Mouse (Mus musculus): ENCODE measurements around the gene Fam19a2.

DNA sequence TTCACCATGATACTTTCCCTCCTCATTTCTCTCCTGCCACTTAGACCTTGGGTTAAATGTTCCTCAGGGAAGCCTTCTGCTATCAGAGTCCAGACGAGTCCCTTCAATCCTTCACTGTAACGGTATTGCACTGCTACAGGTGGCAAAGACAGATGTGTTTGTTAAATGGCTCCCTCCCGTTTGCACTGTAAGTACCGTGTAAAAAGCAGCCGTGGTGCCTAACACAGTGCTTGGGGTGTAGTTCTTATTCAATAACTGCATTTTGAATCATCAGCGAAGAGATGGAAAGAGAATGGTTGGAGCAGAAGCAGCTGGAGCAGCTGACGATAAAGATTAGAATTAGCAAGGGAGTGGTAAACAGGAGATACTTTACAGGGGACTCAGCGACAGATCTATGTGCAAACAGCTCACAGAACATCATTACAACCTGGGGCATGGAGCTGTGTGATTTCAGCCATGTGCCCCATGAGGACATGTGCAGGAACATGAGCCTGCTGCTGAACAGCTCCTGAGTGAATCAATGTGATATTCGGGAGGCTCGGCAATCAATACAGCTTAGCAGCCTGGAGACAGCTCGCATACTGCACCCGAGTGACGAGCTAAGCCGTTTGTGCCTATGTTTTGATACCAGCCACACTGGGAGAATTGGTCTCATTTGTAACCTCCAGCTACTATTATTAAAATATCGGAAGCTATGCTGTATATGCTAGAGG lies 103.5 kb downstream of the Fam19a2 start:
- TF ChIP-seq HCFC1 (IDR thresholded peaks at IDR 0.05; ENCODE audit: borderline replicate concordance, insufficient read depth, low read length) (no peak), MAFK (IDR thresholded peaks at IDR 0.05; ENCODE audit: insufficient read depth, low read depth, low read length) (no peak)

Data from ES-E14 (cell line).